Mouse (Mus musculus): ENCODE measurements at regions not wholly inside any gene's neighbourhood (a gene's known extent, or its start where the extent isn't known, plus 50 kb on each side); places are given as distances from the start of the nearest gene placed in this dataset.

DNA sequence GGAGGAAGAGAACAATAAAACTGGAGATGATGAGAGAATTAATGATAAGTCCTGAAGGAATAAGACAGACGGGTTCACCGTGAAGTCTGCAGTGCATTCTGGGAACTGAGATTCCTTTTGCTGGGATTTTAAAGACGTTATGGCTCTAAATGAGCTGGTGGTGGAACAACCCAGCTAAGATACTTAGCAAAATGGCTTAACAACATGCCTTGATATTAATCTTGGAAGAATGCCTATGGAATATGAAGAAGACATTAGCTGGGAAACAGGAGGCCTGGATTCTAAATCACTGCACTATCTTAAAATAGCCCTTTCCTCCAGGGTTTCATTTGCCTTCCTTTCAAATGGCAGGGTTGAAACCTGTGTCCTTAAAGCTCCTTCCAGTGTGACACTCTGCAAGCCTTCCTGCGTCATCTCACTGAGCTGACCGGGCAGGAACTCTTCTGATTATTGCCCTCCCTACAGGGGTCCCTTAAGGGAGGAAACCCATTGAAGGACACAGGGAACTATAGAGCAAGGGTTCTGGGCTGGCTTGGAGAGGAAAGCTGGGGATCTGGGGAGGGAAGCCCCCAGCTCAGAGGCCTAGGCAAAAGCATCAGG lies 323.9 kb upstream of the Trib2 start:
- no peak for DNase-seq (ENCODE audit: low spot score in 2 of 2)

DNA sequence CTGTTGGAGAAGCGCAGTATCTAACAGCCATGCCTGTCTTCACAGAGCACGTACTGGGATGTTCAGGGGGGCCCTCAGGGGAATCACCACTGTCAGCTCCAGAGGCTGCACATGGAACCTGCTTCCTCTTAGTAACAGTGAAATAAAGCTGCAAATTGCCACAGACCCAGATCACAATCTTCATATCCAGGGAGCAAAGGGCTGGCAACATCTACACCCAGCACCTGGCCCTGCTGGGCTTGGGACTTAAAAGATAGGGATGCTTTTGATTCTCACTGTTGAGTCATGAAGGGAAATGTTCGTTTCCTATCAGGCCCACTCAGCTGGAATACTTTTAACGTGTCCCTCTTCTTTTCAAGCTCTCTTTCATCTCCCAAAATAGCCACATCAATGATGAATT lies 322.4 kb upstream of the Trib2 start:
- DNase-seq (ENCODE audit: low spot score in 2 of 2): no peak

DNA sequence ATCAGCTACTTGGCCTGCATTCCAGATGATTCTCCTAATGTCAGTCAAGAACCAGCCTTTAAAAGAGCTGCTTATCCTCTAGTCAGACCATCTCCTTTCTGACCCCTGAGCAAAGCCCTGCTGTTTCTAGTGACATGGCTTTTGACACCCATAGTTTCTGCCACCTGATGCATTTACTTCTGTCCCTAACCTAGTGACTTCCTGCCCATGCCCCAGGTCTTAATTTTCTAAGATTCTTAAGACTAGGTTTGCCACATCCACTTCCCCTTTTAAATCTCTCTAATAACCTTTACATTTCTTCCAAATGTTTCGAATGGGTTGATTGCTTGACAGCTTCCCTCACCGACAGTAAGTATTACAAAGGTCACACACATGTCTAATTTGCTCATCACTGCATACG lies 321.1 kb upstream of the Trib2 start:
- no peak for DNase-seq (ENCODE audit: low spot score in 2 of 2)

DNA sequence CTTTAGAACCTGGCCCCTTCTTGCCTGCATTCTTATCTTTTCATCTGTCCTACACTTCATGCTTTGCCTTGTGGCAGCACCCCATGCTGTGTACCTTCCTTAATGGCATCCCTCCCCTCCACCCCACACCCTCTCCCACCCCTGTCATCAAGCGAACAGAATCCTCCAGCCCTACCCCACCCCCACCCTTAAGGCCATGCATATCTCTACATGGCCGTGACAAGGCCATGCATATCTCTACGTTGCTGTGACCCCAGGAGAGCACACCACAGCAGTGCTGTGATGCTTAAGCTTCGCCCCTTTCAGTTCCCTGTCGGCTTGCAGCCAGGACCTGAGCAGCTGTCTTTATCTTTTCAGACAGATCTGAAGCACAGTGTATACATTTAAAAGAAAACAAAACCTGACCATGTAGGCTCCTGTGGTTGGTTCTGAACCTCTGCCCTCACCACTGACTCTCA lies 319.5 kb upstream of the Trib2 start:
- DNase-seq (ENCODE audit: low spot score in 2 of 2): no peak

DNA sequence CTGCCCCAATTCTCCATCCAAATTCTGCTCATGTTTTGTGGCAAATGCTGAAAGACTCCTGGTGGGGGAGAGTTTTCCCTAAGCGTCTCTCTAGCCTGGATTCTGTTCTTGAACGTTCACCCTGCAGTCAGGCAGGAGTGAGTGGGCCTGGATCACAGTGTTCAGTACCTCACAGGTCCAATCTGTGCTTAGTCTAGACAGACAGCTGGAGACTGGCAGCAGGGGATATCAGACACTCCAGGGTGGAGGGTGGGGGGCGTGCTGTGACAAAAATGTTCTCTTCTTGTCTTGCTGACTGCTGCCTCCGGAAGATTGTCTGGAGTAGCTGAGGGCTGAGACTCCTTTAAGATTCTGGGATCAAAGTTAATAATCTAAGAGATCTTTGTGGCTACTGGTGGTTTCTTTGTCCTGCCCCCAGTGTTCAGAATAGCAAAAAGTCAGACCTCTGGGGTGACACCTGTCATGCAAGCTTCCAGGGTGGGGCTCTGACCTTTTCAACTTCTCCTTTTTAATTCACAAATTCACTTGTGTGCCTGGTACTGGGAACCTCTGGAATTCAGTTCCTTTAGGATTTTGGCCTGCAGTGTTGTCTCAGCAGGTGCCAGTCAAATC lies 319.0 kb upstream of the Trib2 start:
- peak in 1 of 2 experiments; percentile 44 for DNase-seq (ENCODE audit: low spot score in 2 of 2)

DNA sequence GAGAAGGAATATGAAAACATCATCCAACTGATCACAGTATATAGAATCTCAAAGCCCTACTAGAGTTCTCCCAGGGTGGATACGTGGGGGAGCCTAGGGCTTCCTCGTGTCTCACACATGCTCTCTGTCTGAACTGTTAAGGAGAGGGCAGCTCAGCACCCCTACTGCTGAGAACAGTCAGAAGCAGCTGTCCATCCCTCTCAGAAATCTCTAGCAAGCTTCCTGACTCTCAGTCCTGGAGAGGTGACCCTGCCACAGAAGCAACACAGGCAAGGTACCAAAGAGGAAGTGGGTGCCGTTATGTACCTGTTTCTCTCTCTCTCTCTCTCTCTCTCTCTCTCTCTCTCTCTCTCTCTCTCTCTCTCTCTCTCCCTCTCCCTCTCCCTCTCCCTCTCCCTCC lies 317.7 kb upstream of the Trib2 start:
- no peak for DNase-seq (ENCODE audit: low spot score in 2 of 2)

DNA sequence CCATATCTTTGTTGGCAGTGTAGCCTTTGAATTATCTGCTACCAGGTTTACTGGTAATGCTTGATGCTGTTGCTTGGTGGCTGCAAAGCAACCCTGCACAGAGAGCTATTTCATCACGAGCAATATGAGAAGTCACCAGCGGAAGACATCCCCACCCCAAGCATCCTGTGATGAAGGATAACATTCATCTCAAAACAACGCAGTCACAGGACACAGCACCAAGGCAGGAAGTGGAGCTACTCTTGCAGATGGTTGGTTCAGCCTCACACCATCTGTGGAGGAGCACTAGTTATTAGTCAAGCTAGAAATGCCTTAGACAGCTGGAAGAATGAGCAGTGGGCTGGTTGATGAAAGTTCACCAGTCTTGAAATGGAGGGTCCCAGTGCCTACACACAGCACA lies 316.5 kb upstream of the Trib2 start:
- no peak for DNase-seq (ENCODE audit: low spot score in 2 of 2)

DNA sequence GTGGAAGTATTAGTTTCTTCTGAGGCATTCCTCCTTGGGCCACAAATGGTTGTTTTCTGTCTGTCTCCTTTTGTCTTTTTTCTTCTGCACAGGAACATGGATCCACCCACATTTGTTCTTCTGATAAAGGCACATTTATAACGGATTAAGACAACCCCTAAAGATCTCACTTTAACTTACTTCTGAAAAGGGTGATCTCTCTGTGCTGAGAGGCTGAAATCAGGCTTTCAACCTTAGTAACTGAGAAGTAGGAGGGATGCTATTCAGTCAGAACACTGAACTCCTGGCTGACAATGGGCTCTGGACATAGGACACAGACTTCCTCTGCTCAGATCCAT lies 315.0 kb upstream of the Trib2 start:
- no peak for DNase-seq (ENCODE audit: low spot score in 2 of 2)

DNA sequence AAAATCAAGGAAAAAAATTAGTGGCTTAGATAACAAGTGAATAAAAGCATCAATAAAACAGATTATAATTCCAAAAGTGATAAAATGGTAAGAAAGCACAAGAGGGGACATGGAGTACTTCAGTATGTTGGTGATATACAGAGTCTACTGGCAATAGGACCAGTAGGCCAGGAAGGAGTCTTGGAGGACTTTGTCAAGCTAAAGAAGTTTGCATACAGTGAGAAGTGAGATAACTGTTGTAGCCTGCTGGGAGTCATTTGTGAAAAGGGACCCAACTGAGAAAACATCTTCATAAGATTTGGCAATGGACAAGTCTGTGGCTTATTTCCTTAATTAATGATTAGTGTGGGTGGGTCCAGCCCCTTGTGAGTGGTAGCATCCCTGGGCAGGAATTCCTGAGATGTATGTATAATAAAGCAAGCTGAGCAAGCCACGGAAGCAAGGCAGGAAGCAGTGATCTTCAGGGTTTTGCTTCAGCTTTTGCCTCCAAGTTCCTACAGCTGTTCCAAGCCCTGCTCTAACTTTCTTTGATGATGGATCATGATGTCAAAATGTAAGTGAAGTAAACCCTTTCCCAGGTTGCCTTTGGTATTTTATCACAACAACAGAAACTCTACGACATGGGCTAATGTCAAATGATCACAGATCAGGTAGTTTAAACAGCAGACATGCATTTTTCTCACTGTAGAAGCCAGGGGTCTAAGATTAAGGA lies 314.5 kb upstream of the Trib2 start:
- no peak for DNase-seq (ENCODE audit: low spot score in 2 of 2)

DNA sequence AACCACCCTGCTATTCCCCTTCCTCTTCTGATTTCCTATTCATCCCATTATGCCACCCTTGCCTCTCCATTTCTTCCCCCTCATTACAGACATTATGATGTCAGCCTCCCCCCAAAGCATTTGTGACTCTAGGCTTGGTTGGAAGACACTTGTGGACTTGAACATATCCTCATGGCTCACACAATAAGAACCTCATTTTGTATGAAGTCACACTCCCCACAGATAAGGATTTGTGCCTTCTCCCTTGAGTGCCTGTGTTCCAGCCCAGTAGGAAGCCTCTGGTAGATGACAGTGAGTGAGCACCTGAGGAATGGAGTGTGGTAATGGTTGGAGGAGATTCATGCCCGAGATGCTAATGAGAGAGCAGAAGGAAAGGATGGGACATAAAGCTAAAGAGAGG lies 313.9 kb upstream of the Trib2 start:
- DNase-seq (ENCODE audit: low spot score in 2 of 2): no peak

DNA sequence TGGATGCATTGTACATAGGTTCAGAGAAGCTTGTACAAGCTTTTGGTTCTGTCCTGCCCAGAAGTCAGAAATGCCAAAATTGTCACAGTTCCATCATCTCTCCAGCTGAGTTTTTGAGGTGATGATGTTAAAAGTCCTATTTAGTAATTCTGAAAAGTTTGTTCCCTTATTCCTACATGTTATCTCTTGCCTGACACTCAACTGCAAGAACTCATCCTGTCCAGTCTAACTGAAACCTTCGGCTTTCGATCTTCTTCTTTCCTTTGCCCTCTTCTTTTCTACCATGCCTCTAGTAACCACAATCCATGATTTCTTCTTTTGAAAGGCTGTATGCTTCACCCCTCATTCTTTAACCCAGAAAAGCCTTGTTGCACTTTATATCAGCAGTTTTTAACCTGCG lies 313.2 kb upstream of the Trib2 start:
- DNase-seq (ENCODE audit: low spot score in 2 of 2): no peak

DNA sequence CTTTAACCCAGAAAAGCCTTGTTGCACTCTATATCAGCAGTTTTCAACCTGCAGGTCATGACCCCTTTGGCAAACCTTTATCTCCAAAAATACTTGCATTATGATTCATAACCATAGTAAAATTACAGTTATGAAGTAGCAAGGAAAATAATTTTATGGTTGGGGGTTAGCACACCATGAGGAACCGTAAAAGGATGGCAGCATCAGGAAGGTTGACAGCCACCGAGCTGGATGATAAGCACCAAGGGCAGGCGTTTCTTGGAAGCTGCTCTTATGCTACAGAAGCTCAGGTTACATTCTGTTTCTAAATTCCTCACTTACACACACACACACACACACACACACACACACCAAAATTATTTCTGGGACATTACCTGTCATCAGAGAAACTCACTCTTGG lies 312.5 kb upstream of the Trib2 start:
- no peak for DNase-seq (ENCODE audit: low spot score in 2 of 2)

DNA sequence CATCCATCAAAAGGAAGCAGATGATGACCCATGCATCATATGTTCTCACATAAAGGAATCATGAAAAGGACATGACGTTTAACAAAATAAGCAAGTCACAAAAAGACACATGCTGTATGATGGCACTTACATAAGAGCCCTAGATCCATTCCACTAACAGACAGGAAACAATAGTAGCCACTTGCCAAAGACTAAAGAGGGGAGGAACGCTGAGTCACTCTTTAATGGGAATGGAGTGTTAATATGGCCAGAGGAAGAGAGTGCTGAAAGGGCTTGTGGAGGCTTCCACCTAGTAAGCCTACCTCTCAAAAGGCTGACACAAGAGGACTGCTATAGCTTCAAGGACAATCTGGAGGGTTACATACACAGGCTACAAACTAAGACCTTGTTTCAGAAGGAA lies 308.2 kb upstream of the Trib2 start:
- no peak for DNase-seq (ENCODE audit: low spot score in 2 of 2)

DNA sequence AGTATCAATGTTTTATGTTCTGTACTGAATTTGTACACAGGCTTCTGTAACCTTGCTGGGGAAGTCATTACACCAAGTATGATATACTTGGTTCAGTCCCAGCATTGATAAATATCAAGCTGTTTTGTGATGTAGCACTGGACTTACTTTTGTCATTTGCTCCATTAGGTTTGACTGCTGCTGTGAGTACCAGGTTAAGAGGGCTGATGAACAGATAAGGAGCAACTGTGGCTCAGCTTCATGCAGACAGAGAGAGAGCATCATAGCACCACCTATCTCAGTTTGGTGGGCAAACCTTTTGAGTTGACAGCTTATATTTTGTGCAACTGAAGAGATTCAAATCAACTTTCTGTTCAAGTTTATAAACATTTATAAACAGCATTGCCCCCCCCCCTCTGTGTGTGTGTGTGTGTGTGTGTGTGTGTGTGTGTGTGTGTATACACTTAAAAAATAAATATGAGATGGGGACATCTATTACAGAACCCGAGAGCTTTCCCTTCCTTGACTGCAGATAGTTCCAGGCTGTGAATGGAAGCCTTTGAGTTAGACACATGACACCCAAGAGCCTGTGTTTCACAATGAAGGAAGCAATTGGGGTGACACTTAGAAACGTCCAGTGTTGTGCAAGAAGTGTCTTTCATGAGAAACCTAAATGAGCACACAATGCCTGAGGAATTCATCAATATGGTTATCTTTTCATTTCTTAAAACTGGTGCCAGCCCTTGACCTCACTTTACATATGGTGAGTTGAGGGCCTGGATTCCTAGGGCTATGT lies 305.8 kb upstream of the Trib2 start:
- no peak for DNase-seq (ENCODE audit: low spot score in 2 of 2)

DNA sequence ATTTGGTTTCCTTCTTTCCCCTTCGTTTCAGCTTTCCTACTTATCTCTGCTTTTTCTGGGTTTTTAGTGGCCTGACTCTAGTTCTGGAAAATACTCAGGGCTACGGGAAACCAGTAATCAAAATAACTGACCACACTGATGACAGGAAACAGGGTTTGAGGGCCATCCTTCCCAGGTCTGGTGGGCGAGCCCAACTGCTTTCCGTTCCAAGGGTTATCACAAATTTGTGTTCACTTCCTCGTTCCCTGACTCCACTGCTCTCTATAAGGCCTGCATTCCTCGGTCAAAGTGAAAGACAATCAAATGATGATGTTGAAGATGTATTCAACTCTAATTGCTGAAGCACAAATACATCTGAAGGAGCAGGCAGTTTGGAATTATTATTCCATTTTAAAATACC lies 305.1 kb upstream of the Trib2 start:
- no peak for DNase-seq (ENCODE audit: low spot score in 2 of 2)

DNA sequence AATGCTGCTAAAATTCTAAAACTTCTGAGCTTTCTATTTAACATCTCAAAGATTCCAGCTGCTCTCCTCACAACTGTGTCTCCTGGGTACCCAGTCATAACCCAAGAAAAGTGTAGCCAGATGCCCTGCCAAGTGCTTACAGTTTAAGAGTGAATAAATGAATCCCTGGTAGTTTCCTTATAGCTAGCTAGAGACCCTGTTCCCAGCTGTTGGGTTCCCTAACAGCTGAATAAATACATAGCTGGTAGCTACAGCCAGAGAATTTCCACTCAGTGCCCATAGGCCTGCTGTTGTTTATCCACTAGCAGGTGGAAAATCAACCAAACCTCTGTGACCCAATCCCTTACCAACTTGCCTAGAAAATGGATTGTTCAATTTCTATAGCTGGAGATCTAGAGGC lies 302.0 kb upstream of the Trib2 start:
- no peak for DNase-seq (ENCODE audit: low spot score in 2 of 2)

DNA sequence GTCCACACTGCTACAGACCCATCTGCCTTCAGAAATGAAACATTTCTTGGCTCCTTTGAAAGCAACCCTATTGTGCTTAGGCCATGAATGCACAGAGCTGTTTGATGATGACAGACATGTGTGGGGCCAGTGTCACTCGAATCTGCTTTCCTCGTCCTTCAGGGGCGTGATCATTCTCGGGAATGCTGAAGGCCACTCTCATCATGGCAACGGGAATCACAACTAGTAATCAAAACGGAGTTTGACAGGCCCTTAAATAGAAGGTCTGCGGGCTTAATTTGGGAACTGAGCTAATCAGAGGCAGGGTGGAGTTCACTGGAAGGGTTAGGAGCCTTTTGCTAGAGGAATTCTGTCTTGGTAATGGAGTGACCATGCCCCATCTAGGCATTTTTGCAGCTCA lies 290.2 kb upstream of the Trib2 start:
- no peak for DNase-seq (ENCODE audit: low spot score in 2 of 2)

DNA sequence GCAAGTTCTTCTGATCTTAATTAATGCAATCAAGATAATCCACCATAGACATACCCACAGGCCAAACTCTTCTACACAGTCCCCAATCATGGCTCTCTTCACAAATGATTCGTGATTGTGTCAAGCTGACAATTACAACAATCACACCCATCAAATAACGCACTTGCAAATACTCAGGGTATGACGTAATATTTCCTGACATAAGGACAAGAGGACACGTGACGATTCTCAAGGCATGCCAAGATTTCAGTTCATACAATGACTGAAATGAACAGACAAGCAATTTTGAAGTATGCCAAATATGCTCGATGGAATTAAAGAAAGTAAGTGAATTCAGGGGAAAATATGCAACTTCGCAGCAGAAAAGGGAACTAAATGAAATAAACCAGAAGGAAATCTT lies 282.1 kb upstream of the Trib2 start:
- no peak for DNase-seq (ENCODE audit: low spot score in 2 of 2)

DNA sequence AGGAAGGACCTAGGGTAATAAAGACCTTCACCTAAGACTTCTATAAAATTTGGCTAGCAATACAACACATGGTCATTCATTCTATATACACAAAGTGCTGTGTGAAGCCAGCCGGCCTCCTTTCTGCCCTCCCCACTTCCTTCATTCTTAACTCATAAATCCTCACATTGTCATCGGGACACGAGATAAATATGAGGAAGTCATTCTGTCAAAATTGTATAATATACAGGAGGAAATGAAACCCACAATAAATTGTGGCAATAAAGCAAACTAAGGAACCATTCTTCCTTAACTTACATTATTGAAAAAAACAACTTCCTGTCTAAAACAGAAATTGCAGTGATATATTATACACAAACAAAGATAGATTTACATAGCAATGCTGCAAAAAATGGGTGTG lies 275.9 kb upstream of the Trib2 start:
- DNase-seq (ENCODE audit: low spot score in 2 of 2): no peak

DNA sequence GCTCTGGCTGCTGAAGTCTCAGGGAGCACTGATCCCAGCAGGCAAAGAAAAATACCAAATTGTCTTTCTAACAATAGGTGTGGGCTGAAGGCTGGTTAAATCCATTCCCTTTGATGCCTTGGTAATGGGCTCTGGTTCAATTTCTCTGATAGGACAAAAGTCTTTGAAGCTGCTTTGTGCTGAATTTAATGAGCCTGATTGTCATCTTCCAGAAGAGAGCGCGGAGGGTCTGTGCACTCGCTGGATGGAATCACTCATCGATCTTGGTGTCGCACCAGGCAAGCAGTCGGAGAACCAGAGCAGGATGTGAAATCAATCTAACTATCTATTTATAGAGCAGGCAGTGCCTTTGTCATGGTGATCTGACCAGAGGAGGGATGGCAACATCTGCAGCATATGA lies 274.6 kb upstream of the Trib2 start:
- DNase-seq (ENCODE audit: low spot score in 2 of 2): no peak

DNA sequence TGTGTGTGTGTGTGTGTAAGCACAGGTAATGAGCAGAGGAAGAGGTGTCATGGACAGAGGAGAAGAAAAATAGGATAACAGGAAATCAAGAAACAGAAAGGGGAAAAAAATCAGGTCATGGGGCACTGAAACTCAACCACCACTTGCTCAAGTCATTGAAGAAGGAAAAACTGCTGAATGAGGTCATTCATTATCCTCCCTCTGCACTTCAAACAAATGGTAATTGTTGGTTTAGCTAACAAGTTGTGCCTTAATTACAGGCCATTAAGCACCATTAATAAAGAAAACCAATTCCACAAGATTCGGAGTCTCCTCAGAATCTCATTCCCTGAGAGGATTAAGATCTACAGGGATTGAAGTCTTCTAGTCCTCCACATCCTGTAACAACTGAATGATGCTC lies 266.5 kb upstream of the Trib2 start:
- DNase-seq (ENCODE audit: low spot score in 2 of 2): no peak

DNA sequence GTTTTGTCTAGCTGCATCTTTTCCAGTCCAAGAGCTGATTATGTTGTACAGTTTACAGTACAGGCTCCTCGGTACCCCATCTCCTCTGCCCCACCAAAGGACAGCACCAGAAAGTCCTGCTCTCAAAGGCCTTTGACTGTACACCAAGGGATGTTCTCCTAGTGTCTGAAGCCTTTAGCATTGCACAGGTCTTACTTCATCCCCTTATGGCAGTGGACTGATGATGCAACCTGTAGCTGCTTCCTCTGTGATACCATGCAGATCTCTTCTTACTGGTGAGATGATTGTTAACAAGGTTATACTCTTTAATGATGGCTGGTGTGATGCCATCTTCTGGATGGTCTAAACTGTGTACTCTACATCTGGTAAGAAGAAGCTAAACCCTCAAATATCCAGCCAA lies 260.5 kb upstream of the Trib2 start:
- no peak for DNase-seq (ENCODE audit: low spot score in 2 of 2)

DNA sequence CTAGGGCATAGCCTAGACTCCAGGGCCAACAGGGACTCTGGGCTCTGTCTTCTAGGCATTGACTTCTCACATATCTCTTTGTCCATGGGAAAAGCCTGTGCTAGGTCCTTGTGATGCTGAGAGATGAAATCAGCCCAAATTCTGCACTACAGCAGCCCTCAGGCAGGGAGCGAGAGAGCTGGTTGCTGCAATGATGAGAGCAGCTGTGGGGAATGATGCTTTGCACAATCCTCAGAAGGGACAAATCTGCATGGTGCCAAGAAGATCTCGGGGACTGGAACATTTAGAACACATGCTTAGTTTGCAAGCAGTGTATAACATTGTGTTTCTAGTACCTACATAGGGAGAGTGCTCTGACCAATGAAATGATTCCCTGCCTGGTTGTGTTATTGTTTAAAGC lies 259.2 kb upstream of the Trib2 start:
- DNase-seq (ENCODE audit: low spot score in 2 of 2): no peak
